12 mouse cellular contexts compared by ENCODE assay signal in the genomic region with DNA sequence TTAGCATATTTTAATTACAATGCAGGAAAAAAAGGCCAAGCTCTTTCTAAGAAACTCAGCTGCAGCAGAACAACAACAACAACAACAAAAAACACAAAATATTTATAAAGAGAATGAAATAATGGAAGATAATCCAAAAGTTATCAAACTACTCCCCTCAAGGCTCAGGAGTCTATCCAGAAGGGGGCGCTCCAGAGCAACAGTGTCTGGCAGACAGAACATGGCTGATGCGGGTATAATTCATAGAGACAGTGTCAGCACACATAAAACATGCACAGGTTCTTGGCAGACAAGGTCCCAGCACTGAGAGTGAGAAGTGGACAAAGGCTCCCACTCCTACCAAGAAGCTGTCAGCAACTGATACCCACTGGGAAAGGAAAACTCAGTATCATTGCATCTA.
DNase-seq lines count a peak whose midpoint lies in the region; TF ChIP-seq lines count a peak whose summit lies in the region.
"Had no signal": no experiment of that assay in that cellular context is flagged by ENCODE, and none has a peak within 500 bp of the region (broad histone marks: within the 10 kb centered on the region; RNA-seq: fewer than 3 reads in every experiment).

No protein-coding gene starts in this region.

- DNase-seq in adrenal gland, postnatal 25 days, result peak; percentile 4
- DNase-seq in adrenal gland, postnatal 4 days (ENCODE audit: low spot score in 2 of 2), result no peak
- peak; percentile 16 for DNase-seq in kidney, postnatal 4 days
- DNase-seq in kidney, postnatal 14 days, result no peak
- DNase-seq in testis, postnatal 14 days (ENCODE audit: low spot score), result no peak
- peak; percentile 51 for DNase-seq in testis, postnatal 10 days (ENCODE audit: low spot score)
- no peak for DNase-seq in urinary bladder, adult 2 months (ENCODE audit: low spot score)
- DNase-seq: cerebellum, adult 2 months; gastrocnemius, adult 2 months; kidney, adult 8-10 months had no signal

- no peaks in the 10 kb centered on the region for H3K27me3 ChIP-seq in testis, adult 2 months (ENCODE audit: control insufficient read depth, insufficient read depth, low read length)

- no peaks in the 10 kb centered on the region for H3K4me1 ChIP-seq in testis, adult 2 months (ENCODE audit: control insufficient read depth, insufficient read depth, low read length)
- H3K4me1 ChIP-seq: lung, embryonic 15.5 days had no signal

- H3K36me3 ChIP-seq in testis, adult 2 months (ENCODE audit: control insufficient read depth, insufficient read depth, low read length), result no peaks in the 10 kb centered on the region
- H3K36me3 ChIP-seq: lung, embryonic 15.5 days had no signal

- TF ChIP-seq POLR2A in testis, adult 2 months (IDR thresholded peaks at IDR 0.05; ENCODE audit: control insufficient read depth, low read depth, low read length), result no peak

- no peak overlapping the region for H3K4me3 ChIP-seq in testis, adult 2 months (ENCODE audit: control insufficient read depth, low read depth, low read length)
- H3K4me3 ChIP-seq: gastrocnemius, adult 2 months; lung, embryonic 15.5 days had no signal

- no peak overlapping the region for H3K27ac ChIP-seq in testis, adult 2 months (ENCODE audit: control insufficient read depth, insufficient read depth, low read depth, low read length)
- H3K27ac ChIP-seq: gastrocnemius, adult 2 months; lung, embryonic 15.5 days had no signal

- peak; percentile 29; the same call in 1 of the 2 replicates for TF ChIP-seq CTCF in testis, adult 2 months (IDR thresholded peaks at IDR 0.05; ENCODE audit: control insufficient read depth, insufficient read depth, insufficient replicate concordance, low read depth, low read length)

Comparison
In these comparisons a context has a peak if more than half of its experiments do, and no peak if none do; other contexts are left out.
1. DNase-seq: peak in adrenal gland, postnatal 25 days (single experiment), kidney, postnatal 4 days (2 of 2) and testis, postnatal 10 days (single experiment); none in adrenal gland, postnatal 4 days (0 of 2), kidney, postnatal 14 days (single experiment), testis, postnatal 14 days (single experiment) and urinary bladder, adult 2 months (single experiment).